Mouse (Mus musculus): ENCODE results near the gene Specc1.

Gene Specc1

GRCm38 (mm10) chr11:62090321-62090720, 133.8 kb downstream of the Specc1 start:
- DNase-seq (ENCODE audit: low spot score in 2 of 2): no peak

- DNase-seq (ENCODE audit: low spot score in 2 of 2): no peak
These were observed 146.9 kb downstream of the Specc1 start for GRCm38 (mm10) chr11:62103380-62103911.

- no peak for DNase-seq (ENCODE audit: low spot score in 2 of 2)
These were observed 149.9 kb downstream of the Specc1 start for GRCm38 (mm10) chr11:62106401-62106871.

GRCm38 (mm10) chr11:62107272-62107836, 150.8 kb downstream of the Specc1 start:
- no peak for DNase-seq (ENCODE audit: low spot score in 2 of 2)

GRCm38 (mm10) chr11:62118561-62118960, 162.0 kb downstream of the Specc1 start:
- DNase-seq (ENCODE audit: low spot score in 2 of 2): no peak

- DNase-seq (ENCODE audit: low spot score in 2 of 2): no peak
These were observed 163.3 kb downstream of the Specc1 start for GRCm38 (mm10) chr11:62119871-62120270.

GRCm38 (mm10) chr11:62121365-62121764, 164.8 kb downstream of the Specc1 start:
- DNase-seq (ENCODE audit: low spot score in 2 of 2): no peak

- peak; percentile 65 to 86 for DNase-seq (ENCODE audit: low spot score in 2 of 2)
These were observed 171.1 kb downstream of the Specc1 start for GRCm38 (mm10) chr11:62127692-62128091.

- DNase-seq (ENCODE audit: low spot score in 2 of 2): no peak
These were observed 171.6 kb downstream of the Specc1 start for GRCm38 (mm10) chr11:62128197-62128596.

GRCm38 (mm10) chr11:62130191-62130590, 173.6 kb downstream of the Specc1 start:
- DNase-seq (ENCODE audit: low spot score in 2 of 2): no peak

GRCm38 (mm10) chr11:62130685-62131295, 174.2 kb downstream of the Specc1 start:
- DNase-seq (ENCODE audit: low spot score in 2 of 2): no peak

- DNase-seq (ENCODE audit: low spot score in 2 of 2): no peak
These were observed 175.0 kb downstream of the Specc1 start for GRCm38 (mm10) chr11:62131601-62132000.

GRCm38 (mm10) chr11:62134191-62134590, 177.6 kb downstream of the Specc1 start:
- no peak for DNase-seq (ENCODE audit: low spot score in 2 of 2)

- peak in 1 of 2 experiments; percentile 13 for DNase-seq (ENCODE audit: low spot score in 2 of 2)
These were observed 188.9 kb downstream of the Specc1 start for GRCm38 (mm10) chr11:62145216-62146110.

GRCm38 (mm10) chr11:62146661-62147060, 190.1 kb downstream of the Specc1 start:
- no peak for DNase-seq (ENCODE audit: low spot score in 2 of 2)

GRCm38 (mm10) chr11:62148026-62148425, 191.5 kb downstream of the Specc1 start:
- DNase-seq (ENCODE audit: low spot score in 2 of 2): no peak

- DNase-seq (ENCODE audit: low spot score in 2 of 2): no peak
These were observed 191.9 kb downstream of the Specc1 start for GRCm38 (mm10) chr11:62148449-62148848.

GRCm38 (mm10) chr11:62153057-62153456, 196.5 kb downstream of the Specc1 start:
- DNase-seq (ENCODE audit: low spot score in 2 of 2): no peak

GRCm38 (mm10) chr11:62159803-62160202, 203.2 kb downstream of the Specc1 start:
- no peak for DNase-seq (ENCODE audit: low spot score in 2 of 2)

- DNase-seq (ENCODE audit: low spot score in 2 of 2): no peak
These were observed 204.9 kb downstream of the Specc1 start for GRCm38 (mm10) chr11:62161450-62161849.

GRCm38 (mm10) chr11:62164357-62164756, 207.8 kb downstream of the Specc1 start:
- DNase-seq (ENCODE audit: low spot score in 2 of 2): no peak

- no peak for DNase-seq (ENCODE audit: low spot score in 2 of 2)
These were observed 209.9 kb downstream of the Specc1 start for GRCm38 (mm10) chr11:62166503-62166902.

Data from urinary bladder, adult 18-20 months (tissue).